Mouse (Mus musculus) embryonic facial prominence, embryonic 13.5 days (tissue): ENCODE results near the gene Soga1. TPM values are rescaled to one million over a fixed set of nuclear protein-coding genes. Genes with fewer than 3 reads are reported as not detected.

Source experiments
- ATAC-seq: fragments of 200-750 bp; cut with Nextera tagmentation; 2 replicates; pipeline ENCODE4 v1.8.0; 2017; ENCODE audit warnings: low read depth; ENCODE audit not compliant: insufficient number of reproducible peaks, insufficient read depth, low FRiP score, low TSS enrichment
- H3K27ac ChIP-seq: fragments of 300-500 bp; sonication (generic); 2 replicates; pipeline ENCODE4 v1.5.1; 2015; ENCODE audit warnings: moderate library complexity, mild to moderate bottlenecking, inconsistent platforms
- H3K27me3 ChIP-seq: fragments of 300-500 bp; sonication (generic); 2 replicates; pipeline ENCODE4 v1.6.1; 2015; ENCODE audit warnings: mild to moderate bottlenecking, inconsistent platforms
- H3K36me3 ChIP-seq: fragments of 300-500 bp; sonication (generic); 2 replicates; pipeline ENCODE4 v1.6.1; 2015; ENCODE audit warnings: mild to moderate bottlenecking, inconsistent platforms
- H3K4me1 ChIP-seq: fragments of 300-500 bp; sonication (generic); 2 replicates; pipeline ENCODE4 v1.6.1; 2015; ENCODE audit warnings: inconsistent platforms
- H3K4me2 ChIP-seq: fragments of 300-500 bp; sonication (generic); 2 replicates; pipeline ENCODE4 v1.6.1; 2015; ENCODE audit warnings: moderate library complexity, mild to moderate bottlenecking, inconsistent platforms
- H3K4me3 ChIP-seq: fragments of 300-500 bp; sonication (generic); 2 replicates; pipeline ENCODE4 v1.5.1; 2015; ENCODE audit warnings: mild to moderate bottlenecking, inconsistent platforms
- H3K9ac ChIP-seq: fragments of 300-500 bp; sonication (generic); 2 replicates; pipeline ENCODE4 v1.6.1; 2015; ENCODE audit warnings: mild to moderate bottlenecking, inconsistent platforms
- H3K9me3 ChIP-seq: fragments of 300-500 bp; sonication (generic); 2 replicates; pipeline ENCODE4 v1.6.1; 2016; ENCODE audit warnings: inconsistent platforms
- WGBS: fragments of 180-500 bp; shearing (Covaris S2); methylation state at CpG from one replicate; pipeline ENCODE4 v1.1.7; 2015; ENCODE audit warnings: mixed read lengths; 5-methylcytosine and 5-hydroxymethylcytosine counted together
- polyA plus RNA-seq: library from polyadenylated mRNA; unstranded; fragments of >200 nt; fragmentation: Nextera tagmentation; extraction: Ambion mirVana; gene quantifications from 2 replicates; pipeline ENCODE4 v1.2.1, GENCODE M21; 2015

Gene Soga1
- 4.6 and 7.1 TPM in 2 replicates for polyA plus RNA-seq

- Histone ChIP-seq H3K4me3 (peak within 1 kb of the TSS; percentile 93), H3K9me3 (no peaks in the 10 kb centered on the region), H3K9ac (peak within 1 kb of the TSS; percentile 98), H3K36me3 (peaks cover 3% of the 10 kb centered on the region; the same call in 1 of the 2 replicates), H3K4me2 (peak within 1 kb of the TSS; percentile 96), H3K27ac (peak within 1 kb of the TSS; percentile 99), H3K27me3 (no peaks in the 10 kb centered on the region), H3K4me1 (peaks cover 43% of the 10 kb centered on the region)
- ATAC-seq: peak; percentile 84
- WGBS: under 1% methylated on average over 116 of the region's 136 CpGs
Observed at GRCm38 (mm10) chr2:157078793-157079700, at the start of gene Soga1. TSS of gene Soga1 (minus strand) at chr2:157079254.

- Histone ChIP-seq H3K4me1 (no peaks in the 10 kb centered on the region), H3K9me3 (no peaks in the 10 kb centered on the region), H3K36me3 (peaks cover 20% of the 10 kb centered on the region), H3K9ac (no peak overlapping the region), H3K4me3 (no peak overlapping the region), H3K27ac (no peak overlapping the region), H3K27me3 (no peaks in the 10 kb centered on the region), H3K4me2 (no peak overlapping the region)
- 59% methylated on average over 4 of the region's 4 CpGs for whole genome bisulfite sequencing
- ATAC-seq: no peak
Observed at GRCm38 (mm10) chr2:157128072-157128471, 49.0 kb upstream of the Soga1 start.

GRCm38 (mm10) chr2:157127370-157127769 lies 48.3 kb upstream of the Soga1 start:
- H3K4me1 ChIP-seq: no peaks in the 10 kb centered on the region
- no peak overlapping the region for H3K27ac ChIP-seq
- H3K4me2 ChIP-seq: no peak overlapping the region
- 85% methylated on average over 3 of the region's 3 CpGs for WGBS
- ATAC-seq: no peak
- no peaks in the 10 kb centered on the region for H3K27me3 ChIP-seq
- peaks cover 20% of the 10 kb centered on the region for H3K36me3 ChIP-seq
- H3K4me3 ChIP-seq: no peak overlapping the region
- H3K9ac ChIP-seq: no peak overlapping the region
- H3K9me3 ChIP-seq: no peaks in the 10 kb centered on the region

GRCm38 (mm10) chr2:157125246-157125645 lies 46.2 kb upstream of the Soga1 start:
- no peaks in the 10 kb centered on the region for H3K27me3 ChIP-seq
- H3K36me3 ChIP-seq: peaks cover 29% of the 10 kb centered on the region
- no peaks in the 10 kb centered on the region for H3K9me3 ChIP-seq
- ATAC-seq: no peak
- no peak overlapping the region for H3K4me3 ChIP-seq
- WGBS: 93% methylated on average over 3 of the region's 3 CpGs
- H3K9ac ChIP-seq: no peak overlapping the region
- no peak overlapping the region for H3K27ac ChIP-seq
- H3K4me1 ChIP-seq: no peaks in the 10 kb centered on the region
- H3K4me2 ChIP-seq: no peak overlapping the region

- H3K27me3 ChIP-seq: no peaks in the 10 kb centered on the region
- H3K9ac ChIP-seq: no peak overlapping the region
- ATAC-seq: no peak
- H3K4me2 ChIP-seq: no peak overlapping the region
- H3K36me3 ChIP-seq: peaks cover 37% of the 10 kb centered on the region
- no peak overlapping the region for H3K27ac ChIP-seq
- H3K4me3 ChIP-seq: no peak overlapping the region
- H3K9me3 ChIP-seq: no peaks in the 10 kb centered on the region
- H3K4me1 ChIP-seq: no peaks in the 10 kb centered on the region
- 88% methylated on average over 8 of the region's 8 CpGs for WGBS
Observed at GRCm38 (mm10) chr2:157121766-157122165, 42.7 kb upstream of the Soga1 start.

- Histone ChIP-seq H3K9me3 (no peaks in the 10 kb centered on the region), H3K27me3 (no peaks in the 10 kb centered on the region), H3K4me1 (no peaks in the 10 kb centered on the region), H3K9ac (no peak overlapping the region), H3K4me2 (no peak overlapping the region), H3K4me3 (no peak overlapping the region), H3K36me3 (peaks cover 31% of the 10 kb centered on the region), H3K27ac (no peak overlapping the region)
- no peak for ATAC-seq
- WGBS: 66% methylated on average over 3 of the region's 3 CpGs
Observed at GRCm38 (mm10) chr2:157119075-157119474, 40.0 kb upstream of the Soga1 start.

GRCm38 (mm10) chr2:157118556-157118955 lies 39.5 kb upstream of the Soga1 start:
- 91% methylated on average over 4 of the region's 4 CpGs for WGBS
- H3K4me1 ChIP-seq: no peaks in the 10 kb centered on the region
- peaks cover 37% of the 10 kb centered on the region for H3K36me3 ChIP-seq
- no peak overlapping the region for H3K4me3 ChIP-seq
- H3K4me2 ChIP-seq: no peak overlapping the region
- no peaks in the 10 kb centered on the region for H3K9me3 ChIP-seq
- no peak overlapping the region for H3K27ac ChIP-seq
- ATAC-seq: no peak
- H3K27me3 ChIP-seq: no peaks in the 10 kb centered on the region
- H3K9ac ChIP-seq: no peak overlapping the region

- no peak for ATAC-seq
- H3K27ac ChIP-seq: no peak overlapping the region
- WGBS: 19% methylated on average over 3 of the region's 3 CpGs
- H3K4me1 ChIP-seq: no peaks in the 10 kb centered on the region
- H3K9ac ChIP-seq: no peak overlapping the region
- no peak overlapping the region for H3K4me3 ChIP-seq
- no peaks in the 10 kb centered on the region for H3K27me3 ChIP-seq
- no peak overlapping the region for H3K4me2 ChIP-seq
- H3K36me3 ChIP-seq: peaks cover 47% of the 10 kb centered on the region
- no peaks in the 10 kb centered on the region for H3K9me3 ChIP-seq
Observed at GRCm38 (mm10) chr2:157116964-157117363, 37.9 kb upstream of the Soga1 start.

GRCm38 (mm10) chr2:157108236-157108635 lies 29.2 kb upstream of the Soga1 start:
- no peak overlapping the region for H3K9ac ChIP-seq
- H3K4me2 ChIP-seq: no peak overlapping the region
- no peak overlapping the region for H3K4me3 ChIP-seq
- no peak overlapping the region for H3K27ac ChIP-seq
- WGBS: 83% methylated on average over 4 of the region's 4 CpGs
- H3K27me3 ChIP-seq: no peaks in the 10 kb centered on the region
- H3K4me1 ChIP-seq: no peaks in the 10 kb centered on the region
- H3K9me3 ChIP-seq: no peaks in the 10 kb centered on the region
- no peak for ATAC-seq
- peaks cover 65% of the 10 kb centered on the region for H3K36me3 ChIP-seq

- no peak for ATAC-seq
- no peaks in the 10 kb centered on the region for H3K27me3 ChIP-seq
- peaks cover 70% of the 10 kb centered on the region for H3K36me3 ChIP-seq
- no peaks in the 10 kb centered on the region for H3K4me1 ChIP-seq
- no peak overlapping the region for H3K27ac ChIP-seq
- H3K4me3 ChIP-seq: no peak overlapping the region
- WGBS: 91% methylated on average over 8 of the region's 8 CpGs
- H3K4me2 ChIP-seq: no peak overlapping the region
- H3K9me3 ChIP-seq: no peaks in the 10 kb centered on the region
- H3K9ac ChIP-seq: no peak overlapping the region
Observed at GRCm38 (mm10) chr2:157104454-157104853, 25.4 kb upstream of the Soga1 start.

- Histone ChIP-seq H3K4me1 (no peaks in the 10 kb centered on the region), H3K4me2 (no peak overlapping the region), H3K36me3 (peaks cover 68% of the 10 kb centered on the region), H3K27me3 (no peaks in the 10 kb centered on the region), H3K9me3 (no peaks in the 10 kb centered on the region), H3K9ac (no peak overlapping the region), H3K27ac (no peak overlapping the region), H3K4me3 (no peak overlapping the region)
- WGBS: 77% methylated on average over 2 of the region's 2 CpGs
- no peak for ATAC-seq
Observed at GRCm38 (mm10) chr2:157102256-157102655, 23.2 kb upstream of the Soga1 start.

- H3K27me3 ChIP-seq: no peaks in the 10 kb centered on the region
- no peak for ATAC-seq
- 97% methylated on average over 9 of the region's 9 CpGs for WGBS
Observed at GRCm38 (mm10) chr2:157101650-157102049, 22.6 kb upstream of the Soga1 start.

More at GRCm38 (mm10) chr2:157101650-157102049, 22.6 kb upstream of the Soga1 start:
- H3K4me3 ChIP-seq: no peak overlapping the region
- H3K36me3 ChIP-seq: peaks cover 68% of the 10 kb centered on the region
- no peaks in the 10 kb centered on the region for H3K9me3 ChIP-seq
- no peak overlapping the region for H3K9ac ChIP-seq
- H3K27ac ChIP-seq: no peak overlapping the region
- no peaks in the 10 kb centered on the region for H3K4me1 ChIP-seq
- H3K4me2 ChIP-seq: no peak overlapping the region
